In genomic region chr11:97799146-97799993, GRCm38 (mm10) we compare ENCODE assay signal across 8 mouse cellular contexts. TPM values are rescaled to one million over a fixed set of nuclear protein-coding genes. Genes with fewer than 3 reads are reported as not detected.
DNase-seq lines count a peak whose midpoint lies in the region; ATAC-seq and TF ChIP-seq lines count a peak whose summit lies in the region.

No protein-coding gene starts in this region.

- H3K4me3 ChIP-seq in MEL (ENCODE audit: control insufficient read depth in 1 of 2, insufficient read depth in 1 of 2, low read depth in 2 of 2, low read length in 2 of 2) = peak overlapping the region; percentile 86 to 93
- peak overlapping the region; percentile 85 for H3K4me3 ChIP-seq in hindbrain, embryonic 10.5 days
- H3K4me3 ChIP-seq in lung, embryonic 16.5 days (ENCODE audit: low read length) = peak overlapping the region; percentile 94
- H3K4me3 ChIP-seq in thymus, adult 2 months (ENCODE audit: control insufficient read depth, insufficient read depth, low read length) = peak overlapping the region; percentile 97

- peaks cover 0 to 7% of the 10 kb centered on the region in 2 experiments; a peak in 2 of 4 replicates for H3K36me3 ChIP-seq in MEL (ENCODE audit: control insufficient read depth in 1 of 2, insufficient read depth in 2 of 2, low read length in 2 of 2)
- H3K36me3 ChIP-seq in hindbrain, embryonic 10.5 days = no peaks in the 10 kb centered on the region
- H3K36me3 ChIP-seq in lung, embryonic 16.5 days (ENCODE audit: control insufficient read depth, insufficient read depth, low read length) = no peaks in the 10 kb centered on the region
- H3K36me3 ChIP-seq in thymus, adult 2 months (ENCODE audit: control insufficient read depth, insufficient read depth, low read length) = no peaks in the 10 kb centered on the region

- peak; percentile 66 for ATAC-seq in frontal cortex, adult (ENCODE audit: low TSS enrichment)
- ATAC-seq in lung, embryonic 16.5 days (ENCODE audit: low read depth) = peak; percentile 88

- TF ChIP-seq CTCF in MEL (IDR thresholded peaks at IDR 0.05 in 2 of 3, conservative IDR thresholded peaks at IDR 0.05 in 1 of 3; ENCODE audit: control insufficient read depth in 1 of 3, insufficient read depth in 1 of 3, low read depth in 2 of 3, low read length in 3 of 3, poor library complexity in 1 of 3, severe bottlenecking in 1 of 3) = no peak
- 0 out of 2 replicates have a peak, but pooled peaks have one; percentile 18 for TF ChIP-seq CTCF in thymus, adult 2 months (IDR thresholded peaks at IDR 0.05; ENCODE audit: borderline replicate concordance, control insufficient read depth, extremely low read depth, insufficient read depth, low read length, poor library complexity)

- peaks cover 13% of the 10 kb centered on the region; the same call in 1 of the 2 replicates for H3K79me2 ChIP-seq in MEL (ENCODE audit: control insufficient read depth, insufficient read depth, low read length, poor library complexity)

- no peaks in the 10 kb centered on the region for H3K27me3 ChIP-seq in MEL (ENCODE audit: control insufficient read depth in 1 of 2, insufficient read depth in 2 of 2, low read length in 2 of 2)
- H3K27me3 ChIP-seq in hindbrain, embryonic 10.5 days (ENCODE audit: insufficient read depth, poor library complexity, severe bottlenecking) = no peaks in the 10 kb centered on the region
- H3K27me3 ChIP-seq in lung, embryonic 16.5 days (ENCODE audit: control insufficient read depth, insufficient read depth, low read depth, low read length) = no peaks in the 10 kb centered on the region
- H3K27me3 ChIP-seq in thymus, adult 2 months (ENCODE audit: control insufficient read depth, insufficient read depth, low read length) = no peaks in the 10 kb centered on the region

- peak overlapping the region; percentile 82 for H3K9ac ChIP-seq in MEL (ENCODE audit: control insufficient read depth, low read depth, low read length, poor library complexity, severe bottlenecking)
- peak overlapping the region; percentile 97 for H3K9ac ChIP-seq in lung, embryonic 16.5 days (ENCODE audit: low read length)

- peak overlapping the region; percentile 64 for H3K4me2 ChIP-seq in lung, embryonic 16.5 days (ENCODE audit: low read depth, low read length)

- no peak for TF ChIP-seq RAD21 in MEL (IDR thresholded peaks at IDR 0.05; ENCODE audit: low read depth, low read length)

- H3K9me3 ChIP-seq in MEL (replicated peaks; ENCODE audit: insufficient read depth, low read length) = no peaks in the 10 kb centered on the region
- no peaks in the 10 kb centered on the region for H3K9me3 ChIP-seq in hindbrain, embryonic 10.5 days
- no peaks in the 10 kb centered on the region for H3K9me3 ChIP-seq in lung, embryonic 16.5 days (ENCODE audit: control insufficient read depth, low read length)

- WGBS in hindbrain, embryonic 10.5 days = under 1% methylated on average over 71 of the region's 71 CpGs
- under 1% methylated on average over 70 of the region's 71 CpGs for WGBS in lung, embryonic 16.5 days
- under 1% methylated on average over 71 of the region's 71 CpGs for WGBS in thymus, adult 2 months

- H3K27ac ChIP-seq in MEL (ENCODE audit: control insufficient read depth, low read depth, low read length) = peak overlapping the region; percentile 87
- peak overlapping the region; percentile 95 for H3K27ac ChIP-seq in hindbrain, embryonic 10.5 days
- H3K27ac ChIP-seq in lung, embryonic 16.5 days (ENCODE audit: low read length) = peak overlapping the region; percentile 100
- H3K27ac ChIP-seq in thymus, adult 2 months (ENCODE audit: control insufficient read depth, insufficient read depth, low read length) = peak overlapping the region; percentile 95

- H3K4me1 ChIP-seq in MEL (ENCODE audit: control insufficient read depth in 1 of 2, insufficient read depth in 2 of 2, low read length in 2 of 2) = peaks cover 0 to 15% of the 10 kb centered on the region in 2 experiments; a peak in 2 of 4 replicates
- peaks cover 45% of the 10 kb centered on the region for H3K4me1 ChIP-seq in hindbrain, embryonic 10.5 days (replicated peaks)
- peaks cover 37% of the 10 kb centered on the region for H3K4me1 ChIP-seq in lung, embryonic 16.5 days (replicated peaks; ENCODE audit: control insufficient read depth, insufficient read depth, low read length)
- peaks cover 14% of the 10 kb centered on the region for H3K4me1 ChIP-seq in thymus, adult 2 months (replicated peaks; ENCODE audit: control insufficient read depth, insufficient read depth, low read length)

- no peak; a peak in 2 of 4 replicates for TF ChIP-seq EP300 in MEL (IDR thresholded peaks at IDR 0.05; ENCODE audit: low read depth in 1 of 2, low read length in 2 of 2)

- peak; percentile 95 for DNase-seq in MEL (ENCODE audit: low read depth, low spot score)
- DNase-seq in cerebellum, adult 9-10 months = peak; percentile 93
- peak; percentile 83 for DNase-seq in hindbrain, embryonic 10.5 days (ENCODE audit: low spot score)
- peak; percentile 90 for DNase-seq in layer of hippocampus, adult 9-11 months
- DNase-seq in ovary, adult 18-20 months (ENCODE audit: low spot score) = peak; percentile 81
- peak; percentile 83 for DNase-seq in thymus, adult 2 months

- TF ChIP-seq POLR2A in MEL (IDR thresholded peaks at IDR 0.05; ENCODE audit: control insufficient read depth in 1 of 2, insufficient read depth in 1 of 2, low read depth in 1 of 2, low read length in 2 of 2, poor library complexity in 1 of 2) = peak; percentile 61 to 69; a peak in 3 of 4 replicates
- TF ChIP-seq POLR2A in thymus, adult 2 months (IDR thresholded peaks at IDR 0.05; ENCODE audit: control insufficient read depth, extremely low read depth, insufficient read depth, low read length, poor library complexity) = peak; percentile 53; the same call in 1 of the 2 replicates

TF ChIP-seq in MEL, 35 proteins besides CTCF, POLR2A, EP300 and RAD21 (continues in another document):
- TF ChIP-seq MXI1 (IDR thresholded peaks at IDR 0.05; ENCODE audit: low read depth, low read length) (peak; percentile 90), USF1 (IDR thresholded peaks at IDR 0.05; ENCODE audit: low read depth, low read length) (no peak), JUND (IDR thresholded peaks at IDR 0.05; ENCODE audit: low read depth, low read length) (no peak), MAX (IDR thresholded peaks at IDR 0.05; ENCODE audit: low read length) (peak; percentile 75), TAL1 (IDR thresholded peaks at IDR 0.05; ENCODE audit: low read length) (no peak), SIN3A (IDR thresholded peaks at IDR 0.05; ENCODE audit: low read length) (peak; percentile 80), E2F4 (IDR thresholded peaks at IDR 0.05; ENCODE audit: borderline replicate concordance, low read depth, low read length) (no peak; the same call in 1 of the 2 replicates), TBP (IDR thresholded peaks at IDR 0.05; ENCODE audit: low read depth, low read length) (no peak; the same call in 1 of the 2 replicates), UBTF (IDR thresholded peaks at IDR 0.05; ENCODE audit: borderline replicate concordance, insufficient read depth, low read depth, low read length) (0 out of 2 replicates have a peak, but pooled peaks have one; percentile 57), ZNF384 (IDR thresholded peaks at IDR 0.05; ENCODE audit: low read depth, low read length) (no peak), SMC3 (IDR thresholded peaks at IDR 0.05; ENCODE audit: low read depth, low read length) (no peak), ETS1 (IDR thresholded peaks at IDR 0.05; ENCODE audit: low read depth, low read length) (peak; percentile 39; the same call in 1 of the 2 replicates), POLR2AphosphoS2 (IDR thresholded peaks at IDR 0.05; ENCODE audit: low read length) (no peak)

RNA-seq across cellular contexts. Expression of gene Lasp1, which starts 0.6 kb away (rescaled TPM):
- 13.3 and 15.2 TPM in 2 replicates for total RNA-seq in MEL (2012; rRNA removed)
- polyA plus RNA-seq in MEL (2012; ENCODE audit: insufficient read depth in 1 of 2, insufficient read length in 2 of 2, low read depth in 1 of 2, low replicate concordance in 2 of 2, missing spikeins in 1 of 2) = 10 to 100 TPM in 1 of 2 experiments, not detected in 1; 38.7 TPM
- polyA plus RNA-seq in hindbrain, embryonic 10.5 days (2016; fragmentation: Nextera tagmentation; extraction: Ambion mirVana) = 77.7 and 90.1 TPM in 2 replicates
- 163 and 167 TPM in 2 replicates for polyA plus RNA-seq in lung, embryonic 16.5 days (2015; fragmentation: Nextera tagmentation; extraction: Ambion mirVana)
- 167 and 178 TPM in 2 replicates for polyA plus RNA-seq in thymus, adult 2 months (2012; rRNA removed)

RNA-seq across cellular contexts. Expression of gene Rpl23, which starts 17.1 kb away (rescaled TPM):
- 1,922 and 2,072 TPM in 2 replicates for total RNA-seq in MEL (2012; rRNA removed)
- polyA plus RNA-seq in MEL (2012; ENCODE audit: insufficient read depth in 1 of 2, insufficient read length in 2 of 2, low read depth in 1 of 2, low replicate concordance in 2 of 2, missing spikeins in 1 of 2) = 100 to 1,000 TPM in 1 of 2 experiments, not detected in 1; 921 TPM
- 381 and 439 TPM in 2 replicates for polyA plus RNA-seq in hindbrain, embryonic 10.5 days (2016; fragmentation: Nextera tagmentation; extraction: Ambion mirVana)
- 495 and 578 TPM in 2 replicates for polyA plus RNA-seq in lung, embryonic 16.5 days (2015; fragmentation: Nextera tagmentation; extraction: Ambion mirVana)
- polyA plus RNA-seq in thymus, adult 2 months (2012; rRNA removed) = 140 and 154 TPM in 2 replicates

RNA-seq across cellular contexts. Expression of gene 1700001P01Rik, which starts 23.7 kb away (rescaled TPM):
- total RNA-seq in MEL (2012; rRNA removed) = 0.69 TPM in 2 replicates
- under 1 TPM in 1 of 2 experiments, not detected in 1; 0.43 TPM for polyA plus RNA-seq in MEL (2012; ENCODE audit: insufficient read depth in 1 of 2, insufficient read length in 2 of 2, low read depth in 1 of 2, low replicate concordance in 2 of 2, missing spikeins in 1 of 2)
- 0.37 and 0.80 TPM in 2 replicates for polyA plus RNA-seq in hindbrain, embryonic 10.5 days (2016; fragmentation: Nextera tagmentation; extraction: Ambion mirVana)
- polyA plus RNA-seq in lung, embryonic 16.5 days (2015; fragmentation: Nextera tagmentation; extraction: Ambion mirVana) = 0.35 TPM in 1 of 2 replicates, not detected in the other
- polyA plus RNA-seq in thymus, adult 2 months (2012; rRNA removed) = 0.38 and 0.50 TPM in 2 replicates

RNA-seq across cellular contexts. Expression of gene Cwc25, which starts 33.0 kb away (rescaled TPM):
- 18.1 and 20.8 TPM in 2 replicates for total RNA-seq in MEL (2012; rRNA removed)
- 10 to 100 TPM in 1 of 2 experiments, not detected in 1; 16.7 TPM for polyA plus RNA-seq in MEL (2012; ENCODE audit: insufficient read depth in 1 of 2, insufficient read length in 2 of 2, low read depth in 1 of 2, low replicate concordance in 2 of 2, missing spikeins in 1 of 2)
- 19.4 and 20.6 TPM in 2 replicates for polyA plus RNA-seq in hindbrain, embryonic 10.5 days (2016; fragmentation: Nextera tagmentation; extraction: Ambion mirVana)
- polyA plus RNA-seq in lung, embryonic 16.5 days (2015; fragmentation: Nextera tagmentation; extraction: Ambion mirVana) = 16.1 and 18.5 TPM in 2 replicates
- polyA plus RNA-seq in thymus, adult 2 months (2012; rRNA removed) = 14.9 and 16.6 TPM in 2 replicates

RNA-seq across cellular contexts. Expression of gene B230217C12Rik, which starts 41.2 kb away (rescaled TPM):
- 0.29 TPM in 1 of 2 replicates, not detected in the other for total RNA-seq in MEL (2012; rRNA removed)
- polyA plus RNA-seq in MEL (2012; ENCODE audit: insufficient read depth in 1 of 2, insufficient read length in 2 of 2, low read depth in 1 of 2, low replicate concordance in 2 of 2, missing spikeins in 1 of 2) = under 1 TPM in 1 of 2 experiments, not detected in 1; 0.81 TPM
- 10.0 and 12.3 TPM in 2 replicates for polyA plus RNA-seq in hindbrain, embryonic 10.5 days (2016; fragmentation: Nextera tagmentation; extraction: Ambion mirVana)
- 3.1 and 3.4 TPM in 2 replicates for polyA plus RNA-seq in lung, embryonic 16.5 days (2015; fragmentation: Nextera tagmentation; extraction: Ambion mirVana)
- polyA plus RNA-seq in thymus, adult 2 months (2012; rRNA removed) = 4.7 and 6.2 TPM in 2 replicates

Comparison
In these comparisons a context has a peak if more than half of its experiments do, and no peak if none do; other contexts are left out.
1. Peak in every context shown above with its lines: DNase-seq, ATAC-seq, H3K4me3 ChIP-seq and H3K27ac ChIP-seq.